ENCODE assay signal across 10 mouse cellular contexts in genomic region chr11:57426046-57426805, GRCm38 (mm10).
DNase-seq lines count a peak whose midpoint lies in the region; ATAC-seq and TF ChIP-seq lines count a peak whose summit lies in the region.
"Had no signal": no experiment of that assay in that cellular context is flagged by ENCODE, and none has a peak within 500 bp of the region (broad histone marks: within the 10 kb centered on the region; RNA-seq: fewer than 3 reads in every experiment).

No protein-coding gene starts in this region.

- ATAC-seq in heart, embryonic 11.5 days (replicated peaks; ENCODE audit: insufficient number of reproducible peaks, low FRiP score, low TSS enrichment): no peak
- ATAC-seq in midbrain, postnatal 0 days (ENCODE audit: low FRiP score): no peak
- ATAC-seq in erythroid progenitor cell, adult 5-6 weeks (replicated peaks; ENCODE audit: low FRiP score, poor library complexity, severe bottlenecking): no peak

- H3K4me1 ChIP-seq in heart, embryonic 11.5 days (ENCODE audit: control insufficient read depth, insufficient read depth, low read length): no peaks in the 10 kb centered on the region
- no peaks in the 10 kb centered on the region for H3K4me1 ChIP-seq in midbrain, postnatal 0 days (ENCODE audit: insufficient read depth, low read length)
- H3K4me1 ChIP-seq: neural tube, embryonic 12.5 days had no signal

- H3K36me3 ChIP-seq in heart, embryonic 11.5 days (ENCODE audit: control insufficient read depth, insufficient read depth, low read length): no peaks in the 10 kb centered on the region
- no peaks in the 10 kb centered on the region for H3K36me3 ChIP-seq in midbrain, postnatal 0 days (ENCODE audit: insufficient read depth, low read length)
- H3K36me3 ChIP-seq: hindbrain, embryonic 15.5 days; neural tube, embryonic 12.5 days had no signal

- TF ChIP-seq CTCF in midbrain, postnatal 0 days (IDR thresholded peaks at IDR 0.05): peak; percentile 54

- intact Hi-C loops in gastrocnemius, postnatal 36 days (cut with DNase I): no loop called here

- DNase-seq in heart, adult 8-10 months (ENCODE audit: low spot score): peak; percentile 27
- DNase-seq in urinary bladder, postnatal 14 days (ENCODE audit: low spot score): peak; percentile 21
- no peak for DNase-seq in urinary bladder, postnatal 10 days (ENCODE audit: low spot score)
- DNase-seq in gastrocnemius, postnatal 36 days: peak; percentile 21 to 29
- no peak for DNase-seq in midbrain, postnatal 0 days (ENCODE audit: low spot score)
- DNase-seq in layer of hippocampus, adult 11-12 months (ENCODE audit: low spot score): no peak

- H3K27me3 ChIP-seq in heart, embryonic 11.5 days (ENCODE audit: control insufficient read depth, insufficient read depth, low read length): no peaks in the 10 kb centered on the region
- no peaks in the 10 kb centered on the region for H3K27me3 ChIP-seq in midbrain, postnatal 0 days (ENCODE audit: insufficient read depth, low read length)
- H3K27me3 ChIP-seq: hindbrain, embryonic 15.5 days; neural tube, embryonic 12.5 days had no signal

- WGBS in heart, embryonic 11.5 days (ENCODE audit: insufficient replicate concordance): 58% methylated on average over 12 of the region's 12 CpGs
- 50% methylated on average over 12 of the region's 12 CpGs for WGBS in midbrain, postnatal 0 days

- H3K27ac ChIP-seq in heart, embryonic 11.5 days (ENCODE audit: low read depth, low read length): no peak overlapping the region
- no peak overlapping the region for H3K27ac ChIP-seq in midbrain, postnatal 0 days (ENCODE audit: low read depth, low read length)
- H3K27ac ChIP-seq: hindbrain, embryonic 15.5 days; neural tube, embryonic 12.5 days had no signal

- H3K4me2 ChIP-seq in heart, embryonic 11.5 days: no peak overlapping the region
- no peak overlapping the region for H3K4me2 ChIP-seq in midbrain, postnatal 0 days (ENCODE audit: low read depth, low read length, poor library complexity, severe bottlenecking)
- H3K4me2 ChIP-seq: hindbrain, embryonic 15.5 days; neural tube, embryonic 12.5 days had no signal

- no peak overlapping the region for H3K9ac ChIP-seq in heart, embryonic 11.5 days (ENCODE audit: low read depth, low read length)
- H3K9ac ChIP-seq in midbrain, postnatal 0 days (replicated peaks; ENCODE audit: low read length, poor library complexity, severe bottlenecking): no peak overlapping the region
- H3K9ac ChIP-seq: hindbrain, embryonic 15.5 days; neural tube, embryonic 12.5 days had no signal

- no peak overlapping the region for H3K4me3 ChIP-seq in heart, embryonic 11.5 days (ENCODE audit: low read depth, low read length)
- no peak overlapping the region for H3K4me3 ChIP-seq in midbrain, postnatal 0 days (ENCODE audit: low read depth, low read length)
- H3K4me3 ChIP-seq: hindbrain, embryonic 15.5 days; neural tube, embryonic 12.5 days had no signal

- H3K9me3 ChIP-seq in heart, embryonic 11.5 days (replicated peaks; ENCODE audit: control insufficient read depth, low read length): no peaks in the 10 kb centered on the region
- no peaks in the 10 kb centered on the region for H3K9me3 ChIP-seq in midbrain, postnatal 0 days (ENCODE audit: low read length)
- H3K9me3 ChIP-seq: hindbrain, embryonic 15.5 days; neural tube, embryonic 12.5 days had no signal

Comparison
In these comparisons a context has a peak if more than half of its experiments do, and no peak if none do; other contexts are left out.
1. DNase-seq: peak in heart, adult 8-10 months (single experiment), urinary bladder, postnatal 14 days (single experiment) and gastrocnemius, postnatal 36 days (2 of 2); none in urinary bladder, postnatal 10 days (single experiment), midbrain, postnatal 0 days (single experiment) and layer of hippocampus, adult 11-12 months (single experiment).